Mouse (Mus musculus): ENCODE results near the gene Tmem132b. TPM values are rescaled to one million over a fixed set of nuclear protein-coding genes. Genes with fewer than 3 reads are reported as not detected.

The Tmem132b gene
- polyA plus RNA-seq, 1 experiment from 2014 or later = 0.74 TPM

DNA sequence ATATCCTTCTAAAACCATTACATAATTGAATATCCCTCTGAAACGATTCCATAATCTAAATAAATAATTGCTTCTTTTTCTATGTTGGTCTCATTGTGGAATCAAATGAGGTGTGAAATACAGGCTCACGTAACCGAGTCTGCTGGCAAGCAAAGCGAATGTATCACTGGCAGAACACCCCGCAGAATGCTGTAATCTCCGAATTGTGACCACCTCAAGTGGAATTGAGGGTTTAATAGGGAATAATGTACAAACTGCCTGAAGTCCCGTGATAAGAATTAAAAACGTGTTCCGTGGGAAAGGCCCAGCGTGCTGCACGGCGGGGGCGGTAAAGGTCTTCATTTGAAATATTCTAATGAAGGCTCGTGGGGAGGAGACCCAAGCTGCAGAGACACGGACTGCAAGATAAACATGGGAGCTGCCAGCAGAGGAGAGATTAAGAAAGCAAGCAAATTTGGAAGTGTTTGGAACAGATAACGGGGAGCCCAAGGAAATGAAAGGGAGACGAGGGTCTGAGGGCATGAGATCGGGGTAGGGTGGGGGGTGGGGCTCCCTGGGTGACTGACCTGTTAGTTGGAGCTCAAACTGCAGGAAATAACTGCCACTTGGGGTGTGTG is 110.1 kb downstream of the Tmem132b start:
- no peaks in the 10 kb centered on the region for H3K36me3 ChIP-seq (ENCODE audit: control insufficient read depth, insufficient read depth, low read length)
- no peak overlapping the region for H3K9ac ChIP-seq (ENCODE audit: low read depth, low read length)
- H3K9me3 ChIP-seq (ENCODE audit: control insufficient read depth, low read length) = no peaks in the 10 kb centered on the region
- no peaks in the 10 kb centered on the region for H3K27me3 ChIP-seq (ENCODE audit: control insufficient read depth, insufficient read depth, low read length)
- H3K4me1 ChIP-seq (replicated peaks; ENCODE audit: control insufficient read depth, insufficient read depth, low read length) = no peaks in the 10 kb centered on the region
- H3K4me2 ChIP-seq (replicated peaks; ENCODE audit: low read depth, low read length) = no peak overlapping the region
- no peak for ATAC-seq (ENCODE audit: low FRiP score)
- no peak overlapping the region for H3K4me3 ChIP-seq (ENCODE audit: low read depth, low read length)
- H3K27ac ChIP-seq (ENCODE audit: low read depth, low read length) = no peak overlapping the region
- no peak for DNase-seq (ENCODE audit: low spot score)
- WGBS = 66% methylated on average over 18 of the region's 18 CpGs

DNA sequence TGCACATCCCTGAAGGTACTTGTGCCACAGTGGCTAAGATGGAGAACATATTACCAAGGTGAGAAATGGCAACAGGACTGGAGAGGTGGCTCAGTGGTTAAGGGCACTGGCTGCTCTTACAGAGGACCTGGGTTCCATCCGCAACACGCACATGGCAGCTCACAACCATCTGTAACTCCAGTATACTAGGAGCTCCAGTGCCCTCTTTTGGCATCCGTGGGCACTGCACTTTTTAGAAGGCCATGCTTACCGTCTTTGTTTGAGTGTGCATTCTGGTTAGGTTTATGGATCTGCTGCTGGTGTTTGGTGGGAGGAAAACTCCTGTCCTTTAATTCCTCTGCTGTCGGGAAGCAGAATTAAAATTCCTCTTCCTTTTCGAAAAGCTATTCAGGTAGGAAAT is 116.7 kb downstream of the Tmem132b start:
- no peak overlapping the region for H3K9ac ChIP-seq (ENCODE audit: low read depth, low read length)
- 80% methylated on average over 6 of the region's 6 CpGs for WGBS
- 0 out of 2 replicates have a peak, but pooled peaks cover 2% of the 10 kb centered on the region for H3K4me1 ChIP-seq (replicated peaks; ENCODE audit: control insufficient read depth, insufficient read depth, low read length)
- H3K4me3 ChIP-seq (ENCODE audit: low read depth, low read length) = no peak overlapping the region
- no peak overlapping the region for H3K4me2 ChIP-seq (replicated peaks; ENCODE audit: low read depth, low read length)
- H3K27me3 ChIP-seq (ENCODE audit: control insufficient read depth, insufficient read depth, low read length) = no peaks in the 10 kb centered on the region
- H3K27ac ChIP-seq (ENCODE audit: low read depth, low read length) = no peak overlapping the region
- DNase-seq (ENCODE audit: low spot score) (no peak), ATAC-seq (ENCODE audit: low FRiP score) (no peak)
- no peaks in the 10 kb centered on the region for H3K9me3 ChIP-seq (ENCODE audit: control insufficient read depth, low read length)
- no peaks in the 10 kb centered on the region for H3K36me3 ChIP-seq (ENCODE audit: control insufficient read depth, insufficient read depth, low read length)

DNA sequence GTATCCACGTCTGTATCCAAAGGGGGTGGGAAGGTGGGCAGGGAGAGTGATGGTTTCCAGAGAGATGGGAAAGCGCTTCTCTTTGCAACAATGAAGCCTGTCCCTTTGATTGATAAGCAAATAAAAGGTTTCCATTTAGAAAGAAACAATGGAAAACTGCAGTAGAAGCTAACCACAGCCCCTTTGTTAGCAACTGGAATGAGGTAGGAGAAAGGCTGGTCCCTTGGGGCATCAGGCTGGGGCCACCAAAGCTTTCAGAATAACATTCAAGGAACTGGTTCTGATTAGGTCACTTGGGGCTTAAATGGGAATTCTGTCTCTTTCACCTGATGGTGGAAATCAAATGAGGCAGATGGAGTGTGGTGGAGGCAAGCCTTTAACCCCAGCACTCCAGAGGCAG is 118.4 kb downstream of the Tmem132b start:
- no peak overlapping the region for H3K4me2 ChIP-seq (replicated peaks; ENCODE audit: low read depth, low read length)

DNA sequence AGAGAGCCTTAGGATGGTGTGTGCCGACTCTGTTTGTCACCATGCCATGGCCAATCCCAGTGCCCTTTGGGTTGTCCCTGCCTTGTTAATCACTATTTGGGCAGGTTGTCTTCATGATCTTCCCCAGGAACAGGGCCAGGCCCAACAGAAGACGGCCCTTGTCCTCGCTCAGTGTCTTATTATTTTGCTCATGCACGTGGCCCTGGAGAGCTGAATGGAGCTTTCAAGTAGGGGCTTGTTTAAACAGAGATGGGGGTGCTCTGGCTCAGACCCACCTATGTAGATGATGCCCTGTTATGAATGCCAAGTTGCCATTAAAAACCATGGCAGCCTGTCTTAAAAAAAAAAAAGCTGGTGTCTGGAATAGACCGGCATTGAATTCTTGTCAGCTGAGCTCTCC is 126.5 kb downstream of the Tmem132b start:
- Histone ChIP-seq H3K27ac (ENCODE audit: low read depth, low read length) (no peak overlapping the region), H3K9me3 (ENCODE audit: control insufficient read depth, low read length) (no peaks in the 10 kb centered on the region), H3K4me3 (ENCODE audit: low read depth, low read length) (no peak overlapping the region), H3K4me1 (replicated peaks; ENCODE audit: control insufficient read depth, insufficient read depth, low read length) (no peaks in the 10 kb centered on the region), H3K4me2 (replicated peaks; ENCODE audit: low read depth, low read length) (no peak overlapping the region), H3K36me3 (ENCODE audit: control insufficient read depth, insufficient read depth, low read length) (no peaks in the 10 kb centered on the region), H3K27me3 (ENCODE audit: control insufficient read depth, insufficient read depth, low read length) (no peaks in the 10 kb centered on the region), H3K9ac (ENCODE audit: low read depth, low read length) (no peak overlapping the region)
- DNase-seq (ENCODE audit: low spot score) (no peak), ATAC-seq (ENCODE audit: low FRiP score) (no peak)
- WGBS = 83% methylated on average over 5 of the region's 5 CpGs

More for the DNA sequence above, 118.4 kb downstream of the Tmem132b start:
- Histone ChIP-seq H3K9ac (ENCODE audit: low read depth, low read length) (no peak overlapping the region), H3K4me1 (replicated peaks; ENCODE audit: control insufficient read depth, insufficient read depth, low read length) (0 out of 2 replicates have a peak, but pooled peaks cover 2% of the 10 kb centered on the region), H3K4me3 (ENCODE audit: low read depth, low read length) (no peak overlapping the region), H3K36me3 (ENCODE audit: control insufficient read depth, insufficient read depth, low read length) (no peaks in the 10 kb centered on the region), H3K27ac (ENCODE audit: low read depth, low read length) (no peak overlapping the region), H3K27me3 (ENCODE audit: control insufficient read depth, insufficient read depth, low read length) (no peaks in the 10 kb centered on the region), H3K9me3 (ENCODE audit: control insufficient read depth, low read length) (no peaks in the 10 kb centered on the region)
- peak; percentile 54 for DNase-seq (ENCODE audit: low spot score)
- peak; percentile 53; the same call in 1 of the 2 replicates for ATAC-seq (ENCODE audit: low FRiP score)
- WGBS = 19% methylated on average over 2 of the region's 2 CpGs

DNA sequence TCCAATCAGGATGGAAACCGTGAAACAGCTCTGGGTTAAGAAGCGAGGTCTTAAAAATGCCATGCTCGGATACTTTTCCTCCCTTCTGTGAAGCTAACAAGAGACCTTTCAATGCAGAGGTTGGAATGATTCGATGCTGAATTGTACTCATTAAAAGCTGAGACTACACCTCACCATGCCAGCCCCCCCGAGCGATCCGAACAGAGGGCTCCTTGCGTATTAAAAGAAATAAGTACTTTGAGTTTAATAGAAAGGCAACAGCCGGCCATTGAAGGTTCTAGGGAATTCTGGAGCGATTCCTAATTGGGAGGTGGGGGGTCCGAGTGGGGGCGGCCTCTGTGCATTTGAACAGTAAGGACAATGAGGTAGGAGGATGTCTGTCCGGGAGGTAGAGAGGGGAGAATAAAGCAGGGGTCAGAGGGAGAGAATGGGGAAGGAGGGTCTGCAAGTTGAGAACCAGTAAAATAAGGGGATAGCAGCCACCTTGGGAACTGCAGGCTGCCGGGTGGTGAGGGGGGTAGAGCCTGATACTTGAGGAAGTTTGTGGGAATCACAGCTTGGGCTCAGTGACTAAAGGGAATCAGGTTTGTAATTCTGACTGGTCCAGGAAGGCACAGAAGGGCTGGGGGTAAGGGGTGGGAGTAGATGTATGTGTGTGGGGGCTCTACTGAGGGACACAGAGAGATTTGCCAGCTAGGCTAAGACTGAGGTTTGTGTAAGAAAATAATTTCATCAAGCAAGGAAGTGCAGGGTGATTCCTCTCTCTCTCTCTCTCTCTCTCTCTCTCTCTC is 127.6 kb downstream of the Tmem132b start:
- no peaks in the 10 kb centered on the region for H3K9me3 ChIP-seq (ENCODE audit: control insufficient read depth, low read length)
- no peak overlapping the region for H3K9ac ChIP-seq (ENCODE audit: low read depth, low read length)
- H3K27ac ChIP-seq (ENCODE audit: low read depth, low read length) = no peak overlapping the region
- 35% methylated on average over 14 of the region's 14 CpGs for WGBS
- no peaks in the 10 kb centered on the region for H3K36me3 ChIP-seq (ENCODE audit: control insufficient read depth, insufficient read depth, low read length)
- DNase-seq (ENCODE audit: low spot score) (no peak), ATAC-seq (ENCODE audit: low FRiP score) (no peak)
- no peak overlapping the region for H3K4me2 ChIP-seq (replicated peaks; ENCODE audit: low read depth, low read length)
- no peak overlapping the region for H3K4me3 ChIP-seq (ENCODE audit: low read depth, low read length)
- no peaks in the 10 kb centered on the region for H3K27me3 ChIP-seq (ENCODE audit: control insufficient read depth, insufficient read depth, low read length)
- H3K4me1 ChIP-seq (replicated peaks; ENCODE audit: control insufficient read depth, insufficient read depth, low read length) = no peaks in the 10 kb centered on the region

DNA sequence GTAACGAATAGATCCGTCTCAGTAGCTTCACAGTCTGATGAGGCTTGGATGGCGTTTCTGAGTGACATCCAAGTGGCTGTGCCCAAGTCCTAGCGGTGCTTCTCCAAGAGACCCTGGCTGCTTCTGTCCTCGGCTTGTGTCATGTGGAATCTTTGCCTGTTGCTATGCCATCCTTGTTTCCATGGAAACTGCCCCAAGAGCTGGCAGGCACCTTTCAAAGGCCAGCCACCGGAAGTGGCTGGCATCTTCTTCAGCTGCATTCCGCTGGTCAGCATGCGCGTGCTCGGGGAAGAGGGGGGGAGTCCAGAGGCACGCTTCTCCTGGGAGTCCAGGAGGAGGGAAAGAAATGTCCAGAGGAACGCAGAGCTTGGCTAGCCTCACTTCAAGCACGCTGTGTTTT is 144.0 kb downstream of the Tmem132b start:
- H3K27ac ChIP-seq (ENCODE audit: low read depth, low read length) = no peak overlapping the region
- H3K36me3 ChIP-seq (ENCODE audit: control insufficient read depth, insufficient read depth, low read length) = no peaks in the 10 kb centered on the region
- H3K9ac ChIP-seq (ENCODE audit: low read depth, low read length) = no peak overlapping the region
- WGBS = 28% methylated on average over 13 of the region's 13 CpGs
- no peak overlapping the region for H3K4me3 ChIP-seq (ENCODE audit: low read depth, low read length)
- no peaks in the 10 kb centered on the region for H3K9me3 ChIP-seq (ENCODE audit: control insufficient read depth, low read length)
- H3K4me2 ChIP-seq (replicated peaks; ENCODE audit: low read depth, low read length) = no peak overlapping the region
- peak; percentile 56 for DNase-seq (ENCODE audit: low spot score)
- H3K4me1 ChIP-seq (replicated peaks; ENCODE audit: control insufficient read depth, insufficient read depth, low read length) = 0 out of 2 replicates have a peak, but pooled peaks cover 2% of the 10 kb centered on the region
- ATAC-seq (ENCODE audit: low FRiP score) = peak; percentile 49; the same call in 1 of the 2 replicates
- no peaks in the 10 kb centered on the region for H3K27me3 ChIP-seq (ENCODE audit: control insufficient read depth, insufficient read depth, low read length)

DNA sequence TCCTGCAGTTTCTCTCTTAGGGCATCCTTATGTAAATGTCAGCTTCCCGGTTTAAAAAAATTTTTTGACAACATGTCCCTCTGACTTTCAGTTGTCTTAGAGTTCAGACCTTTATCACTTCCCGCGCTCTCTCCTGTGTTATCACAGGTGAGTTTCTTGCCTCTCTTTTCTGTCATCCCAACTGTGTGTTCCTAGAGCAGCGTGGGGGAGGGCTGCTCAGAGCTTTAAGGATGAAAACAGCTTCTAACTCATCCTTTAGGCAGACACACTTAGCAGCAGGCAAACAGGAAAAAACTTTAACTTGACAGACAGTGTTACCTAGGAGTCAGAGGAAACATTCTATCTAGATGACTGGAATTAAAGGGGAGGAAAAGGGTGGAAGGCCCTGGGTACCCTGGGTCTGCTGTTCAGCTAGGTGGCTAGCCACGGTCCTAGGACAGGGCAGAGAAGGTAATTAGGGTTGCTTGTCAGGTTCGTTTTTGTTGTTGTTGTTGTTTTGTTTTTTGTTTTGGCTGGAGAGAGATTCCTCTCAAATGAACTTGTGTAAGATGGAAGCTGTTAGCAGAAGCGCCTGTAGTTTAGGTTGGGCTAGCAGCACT is 144.6 kb downstream of the Tmem132b start:
- Histone ChIP-seq H3K4me3 (ENCODE audit: low read depth, low read length) (no peak overlapping the region), H3K4me2 (replicated peaks; ENCODE audit: low read depth, low read length) (no peak overlapping the region), H3K36me3 (ENCODE audit: control insufficient read depth, insufficient read depth, low read length) (no peaks in the 10 kb centered on the region), H3K9ac (ENCODE audit: low read depth, low read length) (no peak overlapping the region), H3K9me3 (ENCODE audit: control insufficient read depth, low read length) (no peaks in the 10 kb centered on the region), H3K27ac (ENCODE audit: low read depth, low read length) (no peak overlapping the region), H3K4me1 (replicated peaks; ENCODE audit: control insufficient read depth, insufficient read depth, low read length) (0 out of 2 replicates have a peak, but pooled peaks cover 2% of the 10 kb centered on the region), H3K27me3 (ENCODE audit: control insufficient read depth, insufficient read depth, low read length) (no peaks in the 10 kb centered on the region)
- WGBS = 65% methylated on average over 7 of the region's 7 CpGs
- DNase-seq (ENCODE audit: low spot score) (no peak), ATAC-seq (ENCODE audit: low FRiP score) (no peak)

DNA sequence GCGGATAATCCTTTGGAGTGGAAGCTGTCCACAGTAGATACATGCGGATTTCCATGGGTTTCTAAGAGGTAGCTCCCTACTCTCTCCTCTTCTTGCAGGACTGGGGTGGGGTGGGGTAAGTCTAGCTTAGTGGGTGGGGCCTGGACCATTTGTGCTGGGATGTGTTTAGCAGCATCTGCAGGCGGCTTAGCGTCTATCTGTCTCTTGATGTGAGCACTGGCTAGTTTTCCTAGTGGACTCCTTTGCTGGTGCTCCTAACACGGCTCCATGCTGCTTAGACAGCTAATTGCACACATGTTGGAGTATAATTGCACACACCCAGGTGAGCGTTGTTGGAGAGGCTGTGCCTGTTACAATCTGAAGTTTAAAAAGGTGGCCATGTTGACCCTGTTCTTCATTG is 149.3 kb downstream of the Tmem132b start:
- no peak for ATAC-seq (ENCODE audit: low FRiP score)
- 94% methylated on average over 6 of the region's 6 CpGs for WGBS

More for the DNA sequence above, 149.3 kb downstream of the Tmem132b start:
- Histone ChIP-seq H3K4me3 (ENCODE audit: low read depth, low read length) (no peak overlapping the region), H3K27ac (ENCODE audit: low read depth, low read length) (no peak overlapping the region), H3K9ac (ENCODE audit: low read depth, low read length) (no peak overlapping the region), H3K4me2 (replicated peaks; ENCODE audit: low read depth, low read length) (no peak overlapping the region), H3K9me3 (ENCODE audit: control insufficient read depth, low read length) (no peaks in the 10 kb centered on the region), H3K27me3 (ENCODE audit: control insufficient read depth, insufficient read depth, low read length) (no peaks in the 10 kb centered on the region), H3K4me1 (replicated peaks; ENCODE audit: control insufficient read depth, insufficient read depth, low read length) (no peaks in the 10 kb centered on the region), H3K36me3 (ENCODE audit: control insufficient read depth, insufficient read depth, low read length) (no peaks in the 10 kb centered on the region)
- no peak for DNase-seq (ENCODE audit: low spot score)

Data from hindbrain, embryonic 11.5 days (tissue).